Mouse (Mus musculus): ENCODE measurements at regions not wholly inside any gene's neighbourhood (a gene's known extent, or its start where the extent isn't known, plus 50 kb on each side); places are given as distances from the start of the nearest gene placed in this dataset.

DNA sequence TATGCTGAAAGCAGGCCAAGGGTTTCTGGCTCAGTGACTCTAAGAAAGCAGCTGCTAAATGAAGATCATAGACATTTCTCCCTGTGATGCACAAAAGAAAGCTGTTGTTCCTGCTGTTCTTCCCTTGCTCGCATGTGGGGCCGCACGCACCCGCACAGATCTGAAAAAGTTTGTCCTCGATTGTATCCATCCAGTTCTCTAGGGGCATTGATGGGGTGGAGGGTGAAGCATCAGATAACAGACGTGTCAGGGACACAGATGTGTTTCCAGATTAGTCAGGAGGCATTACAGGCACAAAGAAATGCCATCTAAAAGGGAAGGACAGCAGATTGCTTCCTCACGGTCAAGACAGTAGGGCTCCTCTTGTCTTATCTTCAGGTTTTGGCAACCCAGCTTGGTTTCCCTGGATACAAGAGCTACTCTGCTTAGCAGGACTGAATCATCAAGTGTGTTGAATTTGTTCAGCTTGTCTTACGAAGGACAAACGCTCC lies 2001.3 kb downstream of the Pcdh9 start:
- peak; percentile 26 to 51 for DNase-seq (ENCODE audit: low spot score in 2 of 2)

DNA sequence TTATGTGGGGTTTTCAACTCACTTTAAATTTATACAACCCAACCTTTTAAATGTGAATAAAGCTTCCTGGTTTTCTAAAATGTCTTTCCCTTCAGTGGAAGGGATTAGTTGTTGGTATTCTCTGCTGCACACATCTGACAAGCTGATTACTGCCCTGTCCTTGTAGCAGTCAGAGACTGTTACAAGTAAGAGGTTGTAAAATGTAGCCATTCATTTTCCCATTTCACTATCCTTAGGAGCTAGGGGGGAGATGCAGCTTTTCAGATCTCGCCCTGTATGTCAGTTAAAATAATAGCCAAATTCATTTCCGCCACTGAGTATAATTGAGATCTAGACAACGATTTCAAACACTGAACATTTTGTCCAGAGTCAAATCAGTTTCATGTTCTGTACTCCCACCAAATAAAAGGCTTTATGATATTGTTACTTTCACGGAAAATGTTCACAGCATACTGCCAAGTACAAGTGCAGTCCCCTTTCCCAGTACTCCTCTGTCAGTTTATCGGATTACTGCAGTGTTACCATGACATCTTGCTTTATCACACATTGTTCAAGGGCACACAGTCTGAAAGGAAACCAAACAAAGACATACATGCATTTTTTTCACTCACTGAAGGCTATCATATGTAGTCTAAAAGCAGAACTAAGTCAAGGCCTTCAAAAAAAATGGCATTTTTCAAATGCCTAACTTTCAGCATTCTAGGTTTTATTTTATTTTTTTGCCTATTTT lies 2024.4 kb downstream of the Pcdh9 start:
- no peak for DNase-seq (ENCODE audit: low spot score in 2 of 2)

DNA sequence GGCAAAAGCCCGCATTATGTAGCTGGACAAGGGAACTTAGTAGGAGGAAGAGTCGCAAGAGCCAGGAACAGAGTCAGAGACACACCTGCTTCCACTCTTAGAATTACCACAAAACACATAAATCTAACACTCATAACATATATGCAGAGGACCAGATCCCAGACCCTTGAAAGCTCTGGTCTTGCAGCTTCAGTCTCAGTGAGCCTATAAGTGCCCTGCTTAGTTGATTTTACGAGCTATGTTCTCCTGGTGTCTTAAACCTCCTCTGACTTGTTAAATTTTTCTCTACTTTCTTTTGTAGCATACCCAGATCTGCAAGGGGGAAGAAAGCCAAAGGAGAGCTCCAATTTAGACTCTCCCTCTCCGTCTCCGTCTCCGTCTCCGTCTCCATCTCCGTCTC lies 2038.2 kb downstream of the Pcdh9 start:
- no peak for DNase-seq (ENCODE audit: low spot score in 2 of 2)

Data from left cerebral cortex, adult 9 months (tissue).